Mouse (Mus musculus): Measurements from ENCODE around the gene Armc9.

The Armc9 gene

DNA sequence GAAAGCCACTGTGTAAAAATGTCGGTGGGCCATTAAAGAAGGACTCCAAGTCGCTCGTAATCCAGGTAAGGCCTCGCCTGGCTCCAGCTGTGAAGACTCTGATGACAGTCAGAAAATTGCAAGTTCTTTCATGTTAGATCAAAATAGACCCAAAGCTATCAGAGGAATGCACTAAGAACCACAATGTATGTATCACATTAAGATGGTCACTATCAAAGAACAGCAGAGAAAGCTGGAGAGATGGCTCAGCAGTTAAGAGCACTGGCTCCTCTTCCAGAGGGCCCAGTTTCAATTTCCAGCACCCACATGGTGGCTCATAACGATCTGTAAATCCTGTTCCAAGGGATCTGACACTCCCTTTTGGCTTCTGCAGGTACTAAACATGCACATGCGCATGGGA lies 5.5 kb downstream of the Armc9 start:
- in situ Hi-C loops (cut with MboI; ENCODE audit: low pct_unique_long_range_greater_than_20kb in 1 of 2, low sequenced_read_pairs in 2 of 2, unreplicated experiment in 1 of 2): no loop called here

DNA sequence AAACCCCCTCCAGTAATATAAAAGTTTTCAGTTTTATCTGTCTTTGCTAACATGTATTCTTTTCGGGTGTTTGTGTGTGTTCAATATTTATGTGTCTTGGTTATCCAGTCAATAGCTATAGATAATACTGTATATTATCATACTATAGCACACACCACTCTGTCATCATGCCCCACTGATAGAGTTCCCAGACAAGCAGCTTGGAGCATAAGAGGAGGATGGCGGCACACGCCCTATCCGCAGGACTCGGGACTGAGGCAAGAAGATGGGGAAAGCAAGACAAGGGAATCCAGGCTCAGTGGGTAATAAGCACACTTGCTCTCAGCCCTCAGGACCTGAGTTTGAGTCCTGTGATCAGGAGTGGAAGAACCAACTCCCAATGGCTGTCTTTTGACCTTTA lies 5.9 kb downstream of the Armc9 start:
- in situ Hi-C loops (cut with MboI; ENCODE audit: low pct_unique_long_range_greater_than_20kb in 1 of 2, low sequenced_read_pairs in 2 of 2, unreplicated experiment in 1 of 2): no loop called here

DNA sequence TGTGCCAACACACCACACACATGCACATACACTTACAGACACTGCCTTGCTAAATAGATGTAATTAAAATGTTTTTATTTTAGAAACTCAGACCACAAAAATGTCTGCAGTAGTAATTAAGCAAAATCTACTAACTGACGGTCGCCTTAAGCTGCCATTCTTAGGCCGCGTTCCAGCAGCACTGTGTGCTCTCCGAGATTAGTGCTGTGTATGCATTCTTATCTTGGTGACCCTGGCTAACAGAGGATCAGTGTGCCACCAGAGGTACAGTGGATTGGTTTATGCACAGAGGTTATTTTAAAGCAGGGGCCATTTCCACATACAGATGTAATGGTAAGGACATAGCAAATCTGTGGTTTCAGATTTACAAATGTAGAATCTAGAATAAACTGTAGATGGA lies 6.5 kb downstream of the Armc9 start:
- in situ Hi-C loops (cut with MboI; ENCODE audit: low pct_unique_long_range_greater_than_20kb in 1 of 2, low sequenced_read_pairs in 2 of 2, unreplicated experiment in 1 of 2): no loop called here

DNA sequence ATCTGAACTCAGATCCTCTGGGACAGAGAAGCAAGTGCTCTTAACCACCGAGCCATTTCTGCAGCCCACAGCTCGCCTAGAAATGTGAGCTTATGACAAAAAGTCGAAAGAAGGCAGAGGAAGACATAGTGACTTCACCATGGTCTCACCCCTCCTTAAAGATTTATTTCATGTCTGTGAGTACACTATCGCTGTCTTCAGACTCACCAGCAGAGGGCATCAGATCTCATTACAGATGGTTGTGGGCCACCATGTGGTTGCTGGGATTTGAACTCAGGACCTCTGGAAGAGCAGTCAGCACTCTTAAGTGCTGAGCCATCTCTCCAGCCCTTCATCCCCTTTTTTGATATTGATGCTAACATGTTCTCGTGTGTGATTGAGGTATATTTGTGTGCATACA lies 20.0 kb downstream of the Armc9 start:
- in situ Hi-C loops (cut with MboI; ENCODE audit: low pct_unique_long_range_greater_than_20kb in 1 of 2, low sequenced_read_pairs in 2 of 2, unreplicated experiment in 1 of 2): no loop called here

DNA sequence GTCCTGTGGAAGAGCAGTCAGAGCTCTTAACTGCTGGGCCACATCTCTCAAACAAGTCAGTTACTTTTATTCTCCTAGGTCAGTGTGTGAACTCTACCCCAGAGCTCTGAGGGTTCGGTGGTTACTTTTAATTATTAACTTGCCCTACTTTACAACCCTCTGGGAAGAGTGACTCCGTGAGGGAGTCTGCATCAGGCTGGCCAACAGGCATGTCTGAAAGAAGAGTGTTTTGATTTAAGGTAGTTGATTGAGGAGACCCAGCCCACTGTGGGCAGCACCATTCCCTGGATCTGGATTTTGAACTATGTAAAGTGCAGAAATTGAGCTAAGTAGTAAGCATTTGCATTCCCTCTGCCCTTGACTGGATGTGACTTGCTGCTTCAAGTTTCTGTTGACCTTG lies 21.5 kb downstream of the Armc9 start:
- in situ Hi-C loops (cut with MboI; ENCODE audit: low pct_unique_long_range_greater_than_20kb in 1 of 2, low sequenced_read_pairs in 2 of 2, unreplicated experiment in 1 of 2): no loop called here

DNA sequence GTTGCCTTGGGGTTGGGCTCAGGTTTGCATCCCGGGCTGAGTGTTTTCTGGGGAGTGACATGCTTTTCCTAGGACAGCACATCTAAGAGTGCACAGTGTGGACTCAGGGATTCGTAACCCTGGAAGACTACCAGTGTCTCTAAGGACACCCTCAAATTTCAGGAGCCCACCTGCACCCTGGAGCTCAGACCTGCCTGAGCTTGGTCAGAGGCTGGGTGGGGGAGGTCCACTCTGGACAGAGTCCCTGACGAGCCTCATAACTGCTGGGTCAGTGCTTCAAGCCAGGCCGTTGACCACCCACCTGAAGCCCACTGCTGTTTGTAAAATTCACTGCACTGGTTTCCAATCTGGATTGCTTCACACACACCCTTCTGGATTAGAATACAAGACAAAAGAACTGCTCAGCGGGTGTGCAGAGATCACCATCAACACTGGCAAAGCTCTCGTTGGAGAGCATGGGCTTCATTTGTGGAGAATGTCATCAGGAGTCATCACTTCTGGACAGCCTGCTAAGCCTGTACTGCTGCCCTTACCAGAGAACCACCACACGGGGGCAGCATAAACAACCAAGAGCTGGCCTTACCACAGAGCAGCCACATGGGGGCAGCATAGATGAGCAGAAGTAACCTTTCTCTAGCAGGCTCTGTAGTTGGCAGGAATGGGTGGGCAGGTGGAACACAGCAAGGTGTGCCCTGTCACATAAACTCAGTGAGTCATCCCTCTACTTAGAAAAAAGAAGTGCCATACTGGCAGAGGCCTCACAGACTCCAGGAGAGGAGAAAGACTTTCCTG lies 24.1 kb downstream of the Armc9 start:
- in situ Hi-C loops (cut with MboI; ENCODE audit: low pct_unique_long_range_greater_than_20kb in 1 of 2, low sequenced_read_pairs in 2 of 2, unreplicated experiment in 1 of 2): no loop called here

DNA sequence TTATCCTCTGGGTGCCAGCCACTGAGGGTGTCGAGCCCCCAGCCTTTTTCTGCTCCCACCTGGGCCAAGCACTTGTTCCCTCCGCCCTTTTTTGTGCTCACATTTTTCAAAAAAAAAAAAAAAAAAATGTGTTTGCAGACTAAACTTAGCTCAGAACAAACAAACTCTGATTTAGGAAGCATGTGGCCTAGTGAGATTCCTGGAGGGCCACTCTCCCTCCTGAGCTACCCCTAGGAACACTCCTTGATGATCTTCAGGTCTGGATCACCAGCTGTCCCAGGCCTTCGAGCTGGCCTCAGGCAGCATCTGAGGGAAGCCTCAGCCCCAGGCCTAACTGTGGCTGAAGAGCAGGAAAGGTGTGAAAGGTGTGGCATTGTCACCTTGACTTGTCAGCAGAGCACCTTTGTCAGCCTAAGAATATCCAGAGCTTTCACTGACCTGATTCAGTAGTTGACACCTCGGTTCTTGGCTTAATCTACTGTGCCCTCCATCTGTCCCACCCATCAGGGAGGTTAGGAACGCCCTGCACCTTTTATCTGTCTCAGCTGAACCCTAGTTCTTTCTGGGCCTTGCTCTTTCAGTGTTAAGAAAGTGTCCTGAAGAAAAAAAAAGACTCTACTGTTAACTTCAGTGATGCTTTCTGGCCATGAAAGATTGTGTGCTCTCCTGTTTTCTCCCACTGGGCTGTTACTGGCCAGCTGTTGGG lies 27.6 kb downstream of the Armc9 start:
- in situ Hi-C loops (cut with MboI; ENCODE audit: low pct_unique_long_range_greater_than_20kb in 1 of 2, low sequenced_read_pairs in 2 of 2, unreplicated experiment in 1 of 2): loop anchor here (5.0 kb wide), 1 partner anchor 155 kb away; no protein-coding TSS in a partner anchor

DNA sequence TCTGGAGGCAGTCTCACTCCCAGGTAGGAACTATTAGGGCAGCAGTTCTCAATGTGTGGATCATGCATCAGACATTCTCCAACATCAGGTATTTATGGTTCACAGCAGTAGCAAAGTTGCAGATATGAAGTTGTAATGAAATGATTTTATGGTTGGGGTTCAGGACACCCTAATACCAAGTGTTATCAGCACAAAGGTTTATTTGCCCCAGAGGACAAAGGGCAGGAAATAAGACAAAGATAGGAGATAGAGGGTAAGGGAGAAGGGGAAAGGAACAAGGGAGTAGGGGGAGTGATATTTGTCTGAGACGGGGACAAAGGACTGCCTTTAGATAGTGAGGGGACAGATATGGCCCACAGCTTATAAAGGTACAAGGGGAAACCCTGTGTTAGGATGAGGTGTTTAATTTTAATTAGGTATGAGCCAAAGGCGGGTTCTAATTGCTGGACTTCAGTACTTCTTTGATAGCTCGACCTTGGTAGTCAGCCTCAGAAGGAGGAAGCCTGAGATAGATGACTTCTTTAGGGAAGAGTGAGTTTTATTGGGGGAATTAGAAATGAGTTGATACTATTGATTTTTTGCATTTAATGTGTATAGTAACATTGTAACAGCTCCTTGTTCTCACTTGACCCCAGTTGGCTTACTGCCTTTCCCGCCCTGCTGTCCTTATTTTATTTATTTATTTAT lies 29.1 kb downstream of the Armc9 start:
- in situ Hi-C loops (cut with MboI; ENCODE audit: low pct_unique_long_range_greater_than_20kb in 1 of 2, low sequenced_read_pairs in 2 of 2, unreplicated experiment in 1 of 2): loop anchor here (5.0 kb wide), 1 partner anchor 154 kb away; no protein-coding TSS in a partner anchor

DNA sequence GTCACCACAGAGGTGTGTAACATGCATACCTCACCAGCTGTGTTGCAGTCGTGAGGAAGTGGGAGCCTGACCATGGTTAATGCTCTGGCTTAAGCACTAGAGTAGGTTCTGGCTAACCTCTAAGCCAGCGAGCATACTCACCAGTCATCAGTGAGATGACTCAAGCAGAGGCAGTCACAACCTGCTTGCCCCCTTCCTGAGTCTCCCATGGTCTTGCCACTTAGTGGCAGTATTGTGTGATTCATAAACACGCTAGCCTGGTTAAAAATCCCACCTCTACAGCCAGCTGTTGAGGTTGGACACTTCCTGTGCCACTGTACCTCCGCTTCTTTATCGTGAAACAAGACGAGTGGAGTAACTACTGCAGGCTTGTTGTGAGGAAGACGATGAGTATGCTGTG lies 32.2 kb downstream of the Armc9 start:
- in situ Hi-C loops (cut with MboI; ENCODE audit: low pct_unique_long_range_greater_than_20kb in 1 of 2, low sequenced_read_pairs in 2 of 2, unreplicated experiment in 1 of 2): no loop called here

DNA sequence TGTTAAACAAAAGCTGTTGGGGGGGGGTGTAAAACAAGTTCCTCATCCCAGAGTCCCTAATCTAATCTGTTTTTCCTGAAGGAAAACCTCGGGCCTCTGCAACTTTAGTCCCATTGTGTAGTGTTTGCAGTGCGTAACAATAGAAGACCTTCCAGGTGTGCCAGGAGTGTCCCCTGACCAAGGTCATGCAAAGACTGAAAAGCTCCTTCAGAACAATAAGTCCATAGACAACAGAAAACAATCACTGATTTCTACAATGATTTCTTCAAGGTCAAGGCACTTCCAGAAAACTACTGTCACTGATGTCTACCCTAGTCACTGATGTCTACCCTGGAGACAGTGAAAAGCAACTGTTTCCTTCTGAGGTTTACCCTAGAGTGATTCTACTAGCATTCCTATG lies 33.3 kb downstream of the Armc9 start:
- in situ Hi-C loops (cut with MboI; ENCODE audit: low pct_unique_long_range_greater_than_20kb in 1 of 2, low sequenced_read_pairs in 2 of 2, unreplicated experiment in 1 of 2): no loop called here

DNA sequence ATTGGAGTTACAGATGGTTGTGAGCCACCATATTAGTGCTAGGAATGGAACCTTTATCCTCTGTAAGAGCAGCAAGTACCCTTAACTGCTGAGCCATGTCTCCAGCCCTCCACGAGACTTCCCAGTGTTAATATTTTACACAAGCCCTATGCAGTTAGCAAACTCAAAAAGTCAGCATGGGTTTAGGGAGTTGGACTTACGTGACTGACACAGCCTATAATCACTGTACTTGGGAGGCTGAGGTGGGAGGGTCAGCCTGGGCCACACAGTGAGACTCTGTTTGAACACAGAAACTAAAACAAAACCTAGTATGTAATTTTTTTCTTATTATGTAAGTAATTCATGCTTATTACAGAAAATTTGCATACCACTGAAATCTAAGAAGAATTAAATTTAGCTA lies 33.7 kb downstream of the Armc9 start:
- in situ Hi-C loops (cut with MboI; ENCODE audit: low pct_unique_long_range_greater_than_20kb in 1 of 2, low sequenced_read_pairs in 2 of 2, unreplicated experiment in 1 of 2): no loop called here

DNA sequence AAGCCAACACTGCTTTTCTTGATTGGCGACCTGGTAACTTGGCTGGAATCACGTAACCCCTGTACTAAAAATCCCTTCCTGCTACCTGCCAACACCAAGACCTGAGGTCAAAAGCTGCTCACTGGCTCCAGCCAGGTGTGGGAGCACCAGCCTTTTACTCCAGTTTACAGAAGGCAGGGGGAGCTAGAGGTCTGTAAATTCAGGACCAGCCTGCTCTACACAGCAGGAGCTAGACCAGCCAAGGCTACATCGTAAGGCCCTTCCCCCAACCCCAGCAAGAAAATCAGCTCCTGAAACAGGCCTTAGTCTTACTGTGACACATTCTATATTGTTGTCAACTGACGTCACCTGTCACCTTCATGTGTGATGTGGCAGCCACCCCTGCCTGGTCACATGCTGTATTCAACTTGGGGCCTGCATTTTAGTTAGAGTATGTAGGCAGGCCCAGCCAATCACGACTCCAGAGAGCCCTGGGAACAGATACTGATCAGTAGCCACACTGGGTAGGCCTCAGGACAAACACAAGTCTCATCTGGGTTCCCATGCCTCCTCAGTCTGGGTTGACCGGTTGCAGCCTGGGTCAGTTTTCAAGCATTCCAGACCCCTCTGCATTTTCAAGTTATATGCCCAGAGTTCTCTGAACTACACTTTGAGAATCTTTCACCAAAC lies 34.6 kb downstream of the Armc9 start:
- in situ Hi-C loops (cut with MboI; ENCODE audit: low pct_unique_long_range_greater_than_20kb in 1 of 2, low sequenced_read_pairs in 2 of 2, unreplicated experiment in 1 of 2): no loop called here

DNA sequence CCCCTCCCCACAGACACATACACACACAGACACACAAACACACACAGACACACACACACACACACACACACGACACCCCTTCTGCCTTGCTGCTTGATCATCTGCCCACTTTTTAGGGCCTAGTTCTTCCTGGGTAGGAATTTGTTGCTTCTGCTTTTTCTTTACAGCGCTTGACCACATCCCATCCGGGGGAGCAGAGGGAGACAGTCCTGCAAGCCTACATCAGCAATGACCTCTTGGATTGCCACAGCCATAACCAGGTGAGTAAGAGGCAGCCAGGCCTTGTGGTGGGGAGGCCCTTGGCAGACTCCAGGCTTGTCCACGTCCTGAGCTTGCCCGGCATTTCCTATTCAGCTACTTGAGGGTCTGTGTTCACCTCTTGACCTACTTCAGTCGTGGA lies 36.3 kb downstream of the Armc9 start:
- in situ Hi-C loops (cut with MboI; ENCODE audit: low pct_unique_long_range_greater_than_20kb in 1 of 2, low sequenced_read_pairs in 2 of 2, unreplicated experiment in 1 of 2): no loop called here

DNA sequence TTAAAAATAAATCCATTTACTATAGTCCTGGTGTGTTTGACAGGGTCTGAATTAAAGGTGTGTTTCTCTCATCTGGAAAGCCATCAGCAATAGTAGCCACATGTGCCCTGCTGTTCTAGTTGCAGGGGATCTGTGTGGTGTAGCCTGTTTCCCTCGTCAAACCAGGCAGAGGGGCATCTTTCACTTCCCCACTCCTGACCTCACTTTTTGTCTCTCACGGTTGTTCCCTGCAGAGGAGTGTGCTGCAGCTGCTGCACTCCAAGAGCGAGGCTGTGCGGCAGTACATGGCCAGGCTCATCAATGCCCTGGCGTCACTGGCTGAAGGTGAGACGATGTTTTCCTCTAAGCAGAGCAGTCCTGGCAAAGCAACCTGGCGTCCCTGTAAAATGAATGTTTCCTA lies 39.5 kb downstream of the Armc9 start:
- in situ Hi-C loops (cut with MboI; ENCODE audit: low pct_unique_long_range_greater_than_20kb in 1 of 2, low sequenced_read_pairs in 2 of 2, unreplicated experiment in 1 of 2): no loop called here

DNA sequence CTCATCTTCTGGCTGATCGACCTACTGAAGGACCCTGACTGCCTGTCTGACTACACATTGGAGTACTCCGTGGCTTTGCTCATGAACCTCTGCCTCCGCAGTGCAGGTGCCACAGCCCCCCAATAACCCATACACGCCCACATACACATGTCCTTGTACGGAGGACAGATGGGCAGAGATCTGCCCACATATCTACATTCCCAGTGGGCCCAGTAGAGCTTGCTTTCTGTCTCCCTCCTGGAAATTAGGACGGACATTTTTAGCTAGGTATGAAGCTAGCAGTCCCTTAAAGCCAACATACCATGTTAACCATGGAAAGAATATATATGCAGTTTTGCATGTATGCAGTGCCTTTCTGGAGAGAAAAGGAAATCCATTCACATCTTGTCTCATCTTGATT lies 43.7 kb downstream of the Armc9 start:
- in situ Hi-C loops (cut with MboI; ENCODE audit: low pct_unique_long_range_greater_than_20kb in 1 of 2, low sequenced_read_pairs in 2 of 2, unreplicated experiment in 1 of 2): no loop called here

DNA sequence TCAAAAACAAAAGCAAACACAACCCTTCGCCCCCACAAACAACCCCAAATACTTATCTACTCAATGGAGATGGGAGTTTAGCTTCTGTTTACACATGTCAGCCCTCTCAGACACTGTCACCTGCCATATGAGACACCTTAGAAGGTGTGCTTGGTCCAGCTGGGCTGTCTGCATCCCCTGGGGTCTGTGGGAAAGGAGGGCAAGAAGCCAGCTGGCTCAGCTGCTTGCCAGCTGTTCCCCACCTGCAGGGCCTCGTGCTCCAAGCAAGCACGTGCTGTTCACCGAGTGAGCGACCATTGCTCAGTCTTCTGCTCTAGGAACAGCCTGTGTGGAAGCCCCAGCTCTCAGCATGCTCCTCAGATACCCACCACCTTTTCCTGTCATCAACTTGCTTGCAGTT lies 44.4 kb downstream of the Armc9 start:
- in situ Hi-C loops (cut with MboI; ENCODE audit: low pct_unique_long_range_greater_than_20kb in 1 of 2, low sequenced_read_pairs in 2 of 2, unreplicated experiment in 1 of 2): no loop called here

DNA sequence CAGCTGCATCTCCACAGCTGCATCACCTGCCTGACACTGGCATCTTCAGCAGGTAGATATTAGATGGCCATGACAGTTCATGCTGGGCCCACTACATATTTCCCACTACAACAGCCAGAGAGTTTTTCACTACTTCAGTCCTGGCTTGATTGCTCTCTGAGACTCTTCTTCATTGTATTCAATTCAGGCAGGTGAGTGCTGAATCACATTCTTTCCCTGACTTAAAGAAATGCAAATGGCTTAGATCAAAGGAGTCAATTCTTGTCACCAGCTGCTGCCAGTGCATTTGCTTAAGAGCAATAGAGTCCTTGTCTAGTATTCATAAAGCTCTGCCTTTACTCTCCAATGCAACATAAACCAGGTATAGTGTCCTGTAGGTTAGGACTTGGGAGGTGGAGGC lies 46.7 kb downstream of the Armc9 start:
- in situ Hi-C loops (cut with MboI; ENCODE audit: low pct_unique_long_range_greater_than_20kb in 1 of 2, low sequenced_read_pairs in 2 of 2, unreplicated experiment in 1 of 2): no loop called here

DNA sequence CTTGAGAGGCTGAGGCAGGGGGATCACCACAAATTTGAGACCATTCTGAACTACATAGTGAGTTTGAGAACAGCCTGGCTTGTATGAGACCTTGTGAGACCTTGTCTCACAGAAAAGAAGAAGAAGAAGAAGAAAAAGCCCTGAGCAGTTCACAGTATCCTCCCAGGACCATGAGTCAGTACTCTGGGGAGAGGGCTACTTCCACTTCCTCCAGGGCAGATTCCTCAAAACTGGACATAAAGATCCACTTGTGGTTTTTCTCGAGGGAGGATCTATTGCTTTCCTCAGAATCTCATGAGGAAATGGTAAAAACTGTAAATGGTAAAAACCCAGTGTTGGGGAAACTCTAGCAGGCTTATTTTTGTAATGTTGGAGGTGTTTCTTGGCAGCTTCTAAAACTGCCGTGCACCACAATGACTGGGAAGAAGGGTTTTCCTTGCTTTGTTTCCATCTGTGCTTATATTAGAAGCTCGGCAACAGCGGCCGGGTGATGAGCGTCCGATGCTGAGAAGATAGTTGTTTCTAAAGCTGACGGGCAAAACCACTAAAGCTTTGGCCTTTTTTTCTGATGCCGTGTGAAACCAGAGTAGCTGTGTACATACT lies 48.1 kb downstream of the Armc9 start:
- in situ Hi-C loops (cut with MboI; ENCODE audit: low pct_unique_long_range_greater_than_20kb in 1 of 2, low sequenced_read_pairs in 2 of 2, unreplicated experiment in 1 of 2): no loop called here

DNA sequence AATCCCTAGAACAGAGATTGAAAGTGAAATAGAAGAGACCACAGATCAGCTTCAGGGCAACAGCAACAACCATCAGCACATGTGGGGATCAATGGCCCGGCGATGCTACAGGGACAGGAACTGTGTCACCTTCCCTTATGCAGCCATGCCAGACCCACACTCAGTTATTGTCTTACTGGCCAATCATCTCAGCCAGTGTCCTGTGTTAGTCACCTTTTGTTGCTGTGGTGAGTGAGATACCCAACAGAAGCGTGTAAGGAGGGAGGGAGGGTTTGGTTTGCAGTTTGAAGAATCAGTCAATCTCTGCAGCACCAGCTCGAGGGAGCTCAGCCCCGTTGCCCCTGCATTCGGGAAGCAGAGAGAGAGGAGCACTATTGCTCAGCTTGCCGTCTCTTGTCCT lies 56.1 kb downstream of the Armc9 start:
- in situ Hi-C loops (cut with MboI; ENCODE audit: low pct_unique_long_range_greater_than_20kb in 1 of 2, low sequenced_read_pairs in 2 of 2, unreplicated experiment in 1 of 2): loop anchor here in 1 of 2 experiments (10.0 kb wide), 1 partner anchor 124 kb away; no protein-coding TSS in a partner anchor

Measured in mouse embryonic stem cell (cell line).